Mouse (Mus musculus): ENCODE measurements around the gene Rabl6.

DNA sequence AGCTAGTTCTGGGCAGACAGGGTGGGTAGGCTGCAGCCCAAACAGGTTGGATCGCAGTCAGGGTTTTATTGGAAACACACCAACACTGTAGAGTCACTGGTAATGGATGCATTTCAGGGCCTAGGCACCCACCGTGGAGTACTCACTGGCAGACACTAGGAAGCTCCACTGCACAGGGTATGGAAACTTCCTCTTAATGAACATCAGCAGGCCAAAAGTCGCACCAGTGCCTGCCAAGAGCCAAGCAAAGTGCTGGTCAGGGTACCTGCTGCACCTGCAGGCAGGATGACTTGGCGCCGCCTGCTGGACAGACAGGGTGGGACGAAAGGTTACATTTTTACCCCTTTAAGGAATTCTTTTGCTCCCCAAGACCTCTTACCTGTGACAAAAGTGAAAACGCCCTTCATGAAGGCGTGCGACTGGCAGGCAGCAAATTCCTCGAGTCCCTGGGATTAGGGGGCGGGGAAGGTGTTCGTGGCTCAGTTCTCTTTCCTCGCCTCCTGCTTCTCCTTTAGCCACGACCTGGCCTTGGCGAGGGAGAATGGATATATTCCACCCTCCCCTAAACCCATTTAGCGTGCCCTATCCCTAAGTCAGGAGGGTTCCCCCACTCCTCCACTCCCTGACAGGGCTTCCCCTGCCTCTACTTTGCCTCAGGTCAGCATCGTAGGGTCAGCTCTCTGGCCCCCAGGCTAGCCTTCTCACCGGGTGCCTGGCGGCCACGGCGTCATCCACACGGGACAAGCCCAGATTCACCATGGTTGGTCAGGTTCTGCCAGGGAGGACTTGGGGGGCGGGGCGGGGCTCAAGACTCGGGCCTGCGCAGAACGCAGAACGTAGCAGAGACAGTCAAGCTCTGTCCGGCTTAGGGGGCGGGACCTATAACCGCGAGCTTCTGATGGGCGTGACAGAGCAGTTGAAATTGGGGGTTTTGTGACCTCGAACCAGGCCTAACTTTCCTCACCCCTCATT, 13.2 kb upstream of the Rabl6 start, which contains the start of gene Tmem141:
- peak; percentile 73 for TF ChIP-seq CTCF (IDR thresholded peaks at IDR 0.05; ENCODE audit: borderline replicate concordance, insufficient read depth, low read length)
- peak; percentile 86 for TF ChIP-seq POLR2A (IDR thresholded peaks at IDR 0.05; ENCODE audit: low read depth, low read length)
